Mouse (Mus musculus): ENCODE data around the gene Arfgap3. TPM values are rescaled to one million over a fixed set of nuclear protein-coding genes. Genes with fewer than 3 reads are reported as not detected.

The Arfgap3 gene
- total and polyA plus RNA-seq, 3 experiments: 8.2 to 12.4 TPM; not detected in 1

- H3K36me3 ChIP-seq (ENCODE audit: control insufficient read depth in 1 of 2, insufficient read depth in 2 of 2, low read length in 2 of 2): peaks cover 0 to 11% of the 10 kb centered on the region in 2 experiments; a peak in 2 of 4 replicates
- no peak for TF ChIP-seq ZNF384 (IDR thresholded peaks at IDR 0.05; ENCODE audit: low read depth, low read length)
- TF ChIP-seq ETS1 (IDR thresholded peaks at IDR 0.05; ENCODE audit: low read depth, low read length): no peak
- TF ChIP-seq MYB (IDR thresholded peaks at IDR 0.05; ENCODE audit: low read depth, low read length): no peak
- DNase-seq (ENCODE audit: low read depth, low spot score): no peak
- no peak overlapping the region for H3K9ac ChIP-seq (ENCODE audit: control insufficient read depth, low read depth, low read length, poor library complexity, severe bottlenecking)
- H3K9me3 ChIP-seq (replicated peaks; ENCODE audit: insufficient read depth, low read length): no peaks in the 10 kb centered on the region
- no peak overlapping the region for H3K4me3 ChIP-seq (ENCODE audit: control insufficient read depth in 1 of 2, insufficient read depth in 1 of 2, low read depth in 2 of 2, low read length in 2 of 2)
- no peak overlapping the region for H3K27ac ChIP-seq (ENCODE audit: control insufficient read depth, low read depth, low read length)
- H3K27me3 ChIP-seq (ENCODE audit: control insufficient read depth in 1 of 2, insufficient read depth in 2 of 2, low read length in 2 of 2): no peaks in the 10 kb centered on the region
- no peaks in the 10 kb centered on the region for H3K79me2 ChIP-seq (ENCODE audit: control insufficient read depth, insufficient read depth, low read length, poor library complexity)
- no peaks in the 10 kb centered on the region for H3K4me1 ChIP-seq (ENCODE audit: control insufficient read depth in 1 of 2, insufficient read depth in 2 of 2, low read length in 2 of 2)
These were observed 33.6 kb upstream of the Arfgap3 start for GRCm38 (mm10) chr15:83383633-83384032.

- H3K27me3 ChIP-seq (ENCODE audit: control insufficient read depth in 1 of 2, insufficient read depth in 2 of 2, low read length in 2 of 2): no peaks in the 10 kb centered on the region
- no peak for DNase-seq (ENCODE audit: low read depth, low spot score)
- no peaks in the 10 kb centered on the region for H3K79me2 ChIP-seq (ENCODE audit: control insufficient read depth, insufficient read depth, low read length, poor library complexity)
- no peak overlapping the region for H3K4me3 ChIP-seq (ENCODE audit: control insufficient read depth in 1 of 2, insufficient read depth in 1 of 2, low read depth in 2 of 2, low read length in 2 of 2)
- no peak for TF ChIP-seq E2F4 (IDR thresholded peaks at IDR 0.05; ENCODE audit: borderline replicate concordance, low read depth, low read length)
- TF ChIP-seq MAFK (IDR thresholded peaks at IDR 0.05; ENCODE audit: borderline replicate concordance, low read depth, low read length): no peak
- no peak for TF ChIP-seq CHD2 (IDR thresholded peaks at IDR 0.05; ENCODE audit: low read length)
- no peak for TF ChIP-seq CHD1 (IDR thresholded peaks at IDR 0.05; ENCODE audit: low read depth, low read length)
- no peak for TF ChIP-seq POLR2A (IDR thresholded peaks at IDR 0.05; ENCODE audit: control insufficient read depth in 1 of 2, insufficient read depth in 1 of 2, low read depth in 1 of 2, low read length in 2 of 2, poor library complexity in 1 of 2)
- TF ChIP-seq EP300 (IDR thresholded peaks at IDR 0.05; ENCODE audit: low read depth in 1 of 2, low read length in 2 of 2): no peak
- no peak for TF ChIP-seq POLR2AphosphoS2 (IDR thresholded peaks at IDR 0.05; ENCODE audit: low read length)
- no peak for TF ChIP-seq MEF2A (IDR thresholded peaks at IDR 0.05; ENCODE audit: extremely low read depth, insufficient replicate concordance, low read depth, low read length, poor library complexity, severe bottlenecking)
- TF ChIP-seq ZMIZ1 (IDR thresholded peaks at IDR 0.05; ENCODE audit: low read depth, low read length): no peak
- H3K9ac ChIP-seq (ENCODE audit: control insufficient read depth, low read depth, low read length, poor library complexity, severe bottlenecking): no peak overlapping the region
- H3K27ac ChIP-seq (ENCODE audit: control insufficient read depth, low read depth, low read length): no peak overlapping the region
- peaks cover 0 to 9% of the 10 kb centered on the region in 2 experiments; a peak in 2 of 4 replicates for H3K36me3 ChIP-seq (ENCODE audit: control insufficient read depth in 1 of 2, insufficient read depth in 2 of 2, low read length in 2 of 2)
- no peaks in the 10 kb centered on the region for H3K4me1 ChIP-seq (ENCODE audit: control insufficient read depth in 1 of 2, insufficient read depth in 2 of 2, low read length in 2 of 2)
- H3K9me3 ChIP-seq (replicated peaks; ENCODE audit: insufficient read depth, low read length): no peaks in the 10 kb centered on the region
These were observed 33.1 kb upstream of the Arfgap3 start for GRCm38 (mm10) chr15:83383136-83383535.

GRCm38 (mm10) chr15:83382467-83382866, 32.4 kb upstream of the Arfgap3 start:
- H3K9ac ChIP-seq (ENCODE audit: control insufficient read depth, low read depth, low read length, poor library complexity, severe bottlenecking): no peak overlapping the region
- H3K4me1 ChIP-seq (ENCODE audit: control insufficient read depth in 1 of 2, insufficient read depth in 2 of 2, low read length in 2 of 2): peaks cover 0 to 2% of the 10 kb centered on the region in 2 experiments; a peak in 3 of 4 replicates
- peaks cover 3 to 9% of the 10 kb centered on the region in 2 experiments for H3K36me3 ChIP-seq (ENCODE audit: control insufficient read depth in 1 of 2, insufficient read depth in 2 of 2, low read length in 2 of 2)
- H3K27me3 ChIP-seq (ENCODE audit: control insufficient read depth in 1 of 2, insufficient read depth in 2 of 2, low read length in 2 of 2): no peaks in the 10 kb centered on the region
- DNase-seq (ENCODE audit: low read depth, low spot score): no peak
- no peak overlapping the region for H3K27ac ChIP-seq (ENCODE audit: control insufficient read depth, low read depth, low read length)
- no peaks in the 10 kb centered on the region for H3K79me2 ChIP-seq (ENCODE audit: control insufficient read depth, insufficient read depth, low read length, poor library complexity)
- no peak overlapping the region for H3K4me3 ChIP-seq (ENCODE audit: control insufficient read depth in 1 of 2, insufficient read depth in 1 of 2, low read depth in 2 of 2, low read length in 2 of 2)
- H3K9me3 ChIP-seq (replicated peaks; ENCODE audit: insufficient read depth, low read length): no peaks in the 10 kb centered on the region
- no peak for TF ChIP-seq NELFE (IDR thresholded peaks at IDR 0.05; ENCODE audit: low read depth, low read length)
- no peak for TF ChIP-seq MAZ (IDR thresholded peaks at IDR 0.05; ENCODE audit: low read depth, low read length)
- TF ChIP-seq TCF12 (IDR thresholded peaks at IDR 0.05; ENCODE audit: low read depth, low read length): no peak
- no peak for TF ChIP-seq BHLHE40 (IDR thresholded peaks at IDR 0.05; ENCODE audit: borderline replicate concordance, low read depth, low read length)
- TF ChIP-seq CHD2 (IDR thresholded peaks at IDR 0.05; ENCODE audit: low read length): no peak
- TF ChIP-seq GATA1 (IDR thresholded peaks at IDR 0.05; ENCODE audit: low read depth, low read length): no peak
- TF ChIP-seq KAT2A (conservative IDR thresholded peaks at IDR 0.05; ENCODE audit: low read depth, low read length): no peak
- no peak for TF ChIP-seq POLR2AphosphoS2 (IDR thresholded peaks at IDR 0.05; ENCODE audit: low read length)
- no peak for TF ChIP-seq ETS1 (IDR thresholded peaks at IDR 0.05; ENCODE audit: low read depth, low read length)
- no peak for TF ChIP-seq CTCF (IDR thresholded peaks at IDR 0.05 in 2 of 3, conservative IDR thresholded peaks at IDR 0.05 in 1 of 3; ENCODE audit: control insufficient read depth in 1 of 3, insufficient read depth in 1 of 3, low read depth in 2 of 3, low read length in 3 of 3, poor library complexity in 1 of 3, severe bottlenecking in 1 of 3)
- no peak for TF ChIP-seq ZMIZ1 (IDR thresholded peaks at IDR 0.05; ENCODE audit: low read depth, low read length)

Measured in MEL (cell line).